Mouse (Mus musculus) gonadal fat pad, adult 2 months (tissue): ENCODE measurements around the gene Rsg1. TPM values are rescaled to one million over a fixed set of nuclear protein-coding genes. Genes with fewer than 3 reads are reported as not detected.

Experiments
- DNase-seq: peaks from one replicate; pipeline ENCODE4 v3.0.0-alpha.2; 2012; ENCODE audit warnings: low read depth
- polyA plus RNA-seq: library from polyadenylated mRNA; depleted of rRNA; stranded (reverse); fragments of >200 nt; gene quantifications from 2 replicates; pipeline ENCODE4 v1.2.3, GENCODE M21; 2012; rRNA removed

Gene Rsg1
- polyA plus RNA-seq, 1 experiment, result 1.2 TPM

DNA sequence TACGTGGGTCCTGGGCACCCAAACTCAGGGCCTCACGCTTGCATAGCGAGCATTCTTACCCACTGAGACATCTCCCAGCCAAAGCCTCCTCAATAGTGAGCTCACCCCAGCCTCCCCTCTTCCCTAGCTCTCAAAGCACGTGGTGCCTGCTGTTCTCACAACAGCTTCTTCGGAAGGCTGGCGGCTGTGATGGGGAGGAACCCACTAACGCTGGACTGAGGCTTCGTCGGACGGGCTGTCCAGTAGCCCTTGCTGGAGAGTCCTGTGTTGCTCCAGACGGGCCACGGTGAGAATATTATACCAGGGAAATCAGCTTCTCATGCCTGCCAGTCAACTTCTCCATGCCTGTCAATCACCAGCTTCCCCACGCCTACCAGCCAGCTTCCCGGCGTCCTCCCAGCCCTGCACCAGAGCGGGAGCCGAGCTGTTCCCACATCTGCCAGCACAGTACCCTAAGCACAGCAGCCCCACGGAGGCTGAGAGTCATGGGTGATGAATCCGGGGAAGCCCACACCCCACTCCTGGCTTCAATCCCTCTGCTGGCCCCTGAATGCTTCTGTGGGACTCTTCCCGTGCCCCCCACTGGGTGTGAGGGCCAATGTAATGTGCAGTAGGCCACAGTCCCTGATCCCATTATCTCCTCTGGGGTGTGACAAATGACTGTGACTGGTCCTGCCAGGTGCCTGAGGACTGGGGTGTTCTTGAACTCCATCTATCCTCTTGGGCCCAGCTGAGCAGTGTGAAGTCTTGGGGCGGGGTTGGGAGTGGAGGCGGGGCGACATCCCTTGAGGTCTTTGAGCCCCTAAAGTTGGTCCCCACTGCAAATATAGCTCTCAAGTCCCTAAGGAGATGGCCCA lies 61.0 kb downstream of the Rsg1 start:
- no peak for DNase-seq

Other genes with a start within 250 kb of the Rsg1 start
- gene Atp13a2, start 227.1 kb upstream of the Rsg1 start, polyA plus RNA-seq, result 70.8 and 80.3 TPM in 2 replicates
- gene Mfap2, start 203.5 kb upstream of the Rsg1 start, polyA plus RNA-seq, result 36.9 and 47.1 TPM in 2 replicates
- gene Crocc, start 153.4 kb upstream of the Rsg1 start, polyA plus RNA-seq, result 17.6 and 18.9 TPM in 2 replicates
- gene Necap2, start 135.6 kb upstream of the Rsg1 start, polyA plus RNA-seq, result 54.7 and 68.5 TPM in 2 replicates
- 1.5 and 2.7 TPM in 2 replicates for gene Spata21, start 125.6 kb upstream of the Rsg1 start, polyA plus RNA-seq
- 26.2 and 28.3 TPM in 2 replicates for gene Szrd1, start 74.2 kb upstream of the Rsg1 start, polyA plus RNA-seq
- 12.5 and 14.5 TPM in 2 replicates for gene Fbxo42, start 66.0 kb upstream of the Rsg1 start, polyA plus RNA-seq
- gene Arhgef19, start 25.5 kb downstream of the Rsg1 start, polyA plus RNA-seq, result 4.5 and 4.6 TPM in 2 replicates
- gene Epha2, start 87.3 kb downstream of the Rsg1 start, polyA plus RNA-seq, result 5.9 and 8.3 TPM in 2 replicates
- gene Fam131c, start 154.3 kb downstream of the Rsg1 start, polyA plus RNA-seq, result 1.2 and 1.3 TPM in 2 replicates
- 0.31 and 1.3 TPM in 2 replicates for gene Clcnka, start 184.8 kb downstream of the Rsg1 start, polyA plus RNA-seq
- 11.5 and 14.2 TPM in 2 replicates for gene Clcnkb, start 202.1 kb downstream of the Rsg1 start, polyA plus RNA-seq
- 9.6 and 14.1 TPM in 2 replicates for gene Hspb7, start 206.8 kb downstream of the Rsg1 start, polyA plus RNA-seq
- gene Srarp, start 222.1 kb downstream of the Rsg1 start, polyA plus RNA-seq, result 0.81 and 1.3 TPM in 2 replicates
- 23.8 and 30.0 TPM in 2 replicates for gene Zbtb17, start 230.7 kb downstream of the Rsg1 start, polyA plus RNA-seq